Mouse (Mus musculus) heart, embryonic 15.5 days (tissue): ENCODE results near the gene BC030870. TPM values are rescaled to one million over a fixed set of nuclear protein-coding genes. Genes with fewer than 3 reads are reported as not detected.

ENCODE experiments used
- ATAC-seq: fragments of 200-750 bp; cut with Nextera tagmentation; replicated peaks from 2 replicates; pipeline ENCODE4 v1.8.0; 2017; ENCODE audit warnings: low read depth, moderate TSS enrichment; ENCODE audit not compliant: insufficient number of reproducible peaks, insufficient read depth, low FRiP score
- H3K27ac ChIP-seq: fragments of 300-500 bp; sonication (generic); 2 replicates; pipeline ENCODE4 v1.5.1; 2015; ENCODE audit warnings: mild to moderate bottlenecking, inconsistent platforms
- H3K27me3 ChIP-seq: fragments of 300-500 bp; sonication (generic); 2 replicates; pipeline ENCODE4 v1.6.1; 2015; ENCODE audit warnings: inconsistent platforms
- H3K36me3 ChIP-seq: fragments of 300-500 bp; sonication (generic); 2 replicates; pipeline ENCODE4 v1.6.1; 2015; ENCODE audit warnings: mild to moderate bottlenecking, inconsistent platforms
- H3K4me1 ChIP-seq: fragments of 300-500 bp; sonication (generic); replicated peaks from 2 replicates; pipeline ENCODE4 v1.6.1; 2015; ENCODE audit warnings: inconsistent platforms
- H3K4me2 ChIP-seq: fragments of 300-500 bp; sonication (generic); 2 replicates; pipeline ENCODE4 v1.6.1; 2015; ENCODE audit warnings: inconsistent platforms, mild to moderate bottlenecking, moderate library complexity
- H3K4me3 ChIP-seq: fragments of 300-500 bp; sonication (generic); 2 replicates; pipeline ENCODE4 v1.5.1; 2015; ENCODE audit warnings: mild to moderate bottlenecking, inconsistent platforms
- H3K9ac ChIP-seq: fragments of 300-500 bp; sonication (generic); 2 replicates; pipeline ENCODE4 v1.6.1; 2015; ENCODE audit warnings: mild to moderate bottlenecking, inconsistent platforms
- H3K9me3 ChIP-seq: fragments of 300-500 bp; sonication (generic); replicated peaks from 2 replicates; pipeline ENCODE4 v1.6.1; 2016; ENCODE audit warnings: inconsistent platforms
- WGBS: fragments of 180-500 bp; shearing (Covaris S2); methylation state at CpG from one replicate; pipeline ENCODE4 v1.1.7; 2015; ENCODE audit warnings: mixed read lengths; 5-methylcytosine and 5-hydroxymethylcytosine counted together
- microRNA-seq: library from miRNA; unstranded; fragments of <30 nt; microRNA quantifications from one replicate; pipeline ENCODE4, GENCODE M21; 2016
- polyA plus RNA-seq: library from polyadenylated mRNA; unstranded; fragments of >200 nt; fragmentation: Nextera tagmentation; extraction: Ambion mirVana; gene quantifications from 2 replicates; pipeline ENCODE4 v1.2.1, GENCODE M21; 2015

Gene BC030870
- polyA plus RNA-seq, 1 experiment from 2014 or later: not detected

GRCm38 (mm10) chr8:65046565-65046964 is 82.8 kb downstream of the BC030870 start:
- Histone ChIP-seq H3K4me1 (no peaks in the 10 kb centered on the region), H3K9me3 (no peaks in the 10 kb centered on the region), H3K4me3 (no peak overlapping the region), H3K36me3 (no peaks in the 10 kb centered on the region), H3K27ac (no peak overlapping the region), H3K27me3 (no peaks in the 10 kb centered on the region), H3K9ac (no peak overlapping the region), H3K4me2 (no peak overlapping the region)
- ATAC-seq: no peak
- 51% methylated on average over 5 of the region's 5 CpGs for WGBS

- Histone ChIP-seq H3K4me3 (peak within 1 kb of the TSS; percentile 47), H3K9ac (no peak within 1 kb of the TSS), H3K4me1 (peaks cover 2% of the 10 kb centered on the region)
Observed at GRCm38 (mm10) chr8:65037117-65037533, 92.2 kb downstream of the BC030870 start, which contains the start of gene Apela. TSS of gene Apela (minus strand) at chr8:65037336.

More at GRCm38 (mm10) chr8:65037117-65037533, 92.2 kb downstream of the BC030870 start, which contains the start of gene Apela:
- Histone ChIP-seq H3K27me3 (no peaks in the 10 kb centered on the region), H3K4me2 (peak within 1 kb of the TSS; percentile 78), H3K27ac (no peak within 1 kb of the TSS), H3K36me3 (no peaks in the 10 kb centered on the region), H3K9me3 (no peaks in the 10 kb centered on the region)
- WGBS: 2% methylated on average over 8 of the region's 8 CpGs
- ATAC-seq: peak; percentile 62; the same call in 1 of the 2 replicates

Small RNAs within 50 kb of the gene (microRNA-seq; reads per million reads assigned to microRNA genes)
- not detected for gene Gm24333

Other genes with a start within 250 kb of the BC030870 start
- gene Tmem192, start 182.4 kb downstream of the BC030870 start, polyA plus RNA-seq: 23.5 and 27.2 TPM in 2 replicates
- gene Trim75, start 141.7 kb downstream of the BC030870 start, polyA plus RNA-seq: not detected in 2 replicates
- gene Trim61, start 111.0 kb downstream of the BC030870 start, polyA plus RNA-seq: not detected in 2 replicates
- gene Trim60, start 111.0 kb downstream of the BC030870 start, polyA plus RNA-seq: 0.05 TPM in 1 of 2 replicates, not detected in the other
- 4.2 and 4.5 TPM in 2 replicates for gene Apela, start 92.2 kb downstream of the BC030870 start, polyA plus RNA-seq
- gene Gm10663, start 54.5 kb downstream of the BC030870 start, polyA plus RNA-seq: not detected in 2 replicates